Mouse (Mus musculus) left cerebral cortex, postnatal 36 days (tissue): ENCODE measurements at regions not wholly inside any gene's neighbourhood (a gene's known extent, or its start where the extent isn't known, plus 50 kb on each side); places are given as distances from the start of the nearest gene placed in this dataset.

ENCODE experiments used
- DNase-seq, 2 experiments: peaks; one replicate each; pipeline ENCODE4 v3.0.0; 2021 to 2022; ENCODE audit warnings: low spot score in 2 of 2, mixed read lengths in 1 of 2
- intact Hi-C: fragments of 180-260 bp; cut with DNase I; formaldehyde crosslinking; loops from one replicate; pipeline ENCODE4 v1.15.1; 2025

- intact Hi-C loops = no loop called here
- DNase-seq = no peak
These were observed 52.7 kb upstream of the Smlr1 start for GRCm38 (mm10) chr10:25588611-25589315.
